Mouse (Mus musculus) left cerebral cortex, adult 8-10 months (tissue): ENCODE data around the gene Sntb2. TPM values are rescaled to one million over a fixed set of nuclear protein-coding genes. Genes with fewer than 3 reads are reported as not detected.

Experiments used
- DNase-seq, 2 experiments: peaks; one replicate each; pipeline ENCODE4 v3.0.0; 2022; ENCODE audit warnings: low spot score in 2 of 2
- total RNA-seq, 4 experiments: library from RNA; stranded (reverse); gene quantifications; 2 replicates each; pipeline ENCODE4 v1.2.4; 2022

Sntb2 gene
- total RNA-seq, 4 experiments from 2014 or later: 17.4 to 18.9 (median 18.9) TPM

GRCm38 (mm10) chr8:106929155-106929913 is 6.2 kb upstream of the Sntb2 start:
- no peak for DNase-seq

- DNase-seq: no peak
Measured at GRCm38 (mm10) chr8:106929921-106930320, 5.6 kb upstream of the Sntb2 start.

- no peak for DNase-seq
Measured at GRCm38 (mm10) chr8:106932376-106933065, 3.0 kb upstream of the Sntb2 start.

- DNase-seq: no peak
Measured at GRCm38 (mm10) chr8:106933506-106934143, 1.9 kb upstream of the Sntb2 start.

- DNase-seq: no peak
Measured at GRCm38 (mm10) chr8:106934226-106934977, 1.1 kb upstream of the Sntb2 start.

- peak; percentile 34 to 38 for DNase-seq
Measured at GRCm38 (mm10) chr8:106935899-106936477, 438 bp downstream of the Sntb2 start.

GRCm38 (mm10) chr8:106936478-106937051 is 1.0 kb downstream of the Sntb2 start:
- DNase-seq: no peak

GRCm38 (mm10) chr8:106937081-106937800 is 1.7 kb downstream of the Sntb2 start:
- no peak for DNase-seq

- DNase-seq: no peak
Measured at GRCm38 (mm10) chr8:106941806-106942205, 6.3 kb downstream of the Sntb2 start.

GRCm38 (mm10) chr8:106943874-106944418 is 8.4 kb downstream of the Sntb2 start:
- DNase-seq: no peak

- no peak for DNase-seq
Measured at GRCm38 (mm10) chr8:106944756-106945155, 9.2 kb downstream of the Sntb2 start.

- DNase-seq: peak in 1 of 2 experiments; percentile 39
Measured at GRCm38 (mm10) chr8:106948678-106949243, 13.2 kb downstream of the Sntb2 start.

- no peak for DNase-seq
Measured at GRCm38 (mm10) chr8:106951707-106952106, 16.2 kb downstream of the Sntb2 start.

GRCm38 (mm10) chr8:106953571-106953970 is 18.0 kb downstream of the Sntb2 start:
- no peak for DNase-seq

GRCm38 (mm10) chr8:106957086-106957485 is 21.5 kb downstream of the Sntb2 start:
- DNase-seq: no peak

GRCm38 (mm10) chr8:106958212-106958611 is 22.7 kb downstream of the Sntb2 start:
- DNase-seq: no peak

GRCm38 (mm10) chr8:106959626-106960025 is 24.1 kb downstream of the Sntb2 start:
- DNase-seq: no peak

- DNase-seq: no peak
Measured at GRCm38 (mm10) chr8:106962322-106962721, 26.8 kb downstream of the Sntb2 start.

GRCm38 (mm10) chr8:106963365-106963764 is 27.8 kb downstream of the Sntb2 start:
- DNase-seq: no peak
